Mouse (Mus musculus): ENCODE results near the gene Akirin1. TPM values are rescaled to one million over a fixed set of nuclear protein-coding genes. Genes with fewer than 3 reads are reported as not detected.

The Akirin1 gene
- 100 to 1,000 TPM in 1 of 2 experiments, 10 to 100 TPM in 1; 88.4 to 107 TPM for polyA plus RNA-seq (2017; shearing (Covaris generic))

GRCm38 (mm10) chr4:123750152-123750651 is at the start of gene Akirin1:
Gene Akirin1, minus strand, starts transcription at chr4:123750345.

GRCm38 (mm10) chr4:123787191-123787985 is 37.2 kb upstream of the Akirin1 start, which contains the start of gene Rhbdl2:
Gene Rhbdl2, plus strand, starts transcription at chr4:123787874.

GRCm38 (mm10) chr4:123717574-123718433 is 32.3 kb downstream of the Akirin1 start, which contains the start of gene Ndufs5:
Gene Ndufs5, minus strand, starts transcription at chr4:123718202.

Other genes with a start within 250 kb of the Akirin1 start
- gene Macf1, start 66.0 kb downstream of the Akirin1 start, polyA plus RNA-seq (2017; shearing (Covaris generic)) = 100 to 1,000 TPM; 101 to 103 TPM
- 100 to 1,000 TPM; 114 to 124 TPM for gene Ndufs5, start 32.1 kb downstream of the Akirin1 start, polyA plus RNA-seq (2017; shearing (Covaris generic))
- gene Rhbdl2, start 37.5 kb upstream of the Akirin1 start, polyA plus RNA-seq (2017; shearing (Covaris generic)) = 1 to 10 TPM in 1 of 2 experiments, under 1 TPM in 1; 0.92 to 4.0 TPM
- gene 4933427I04Rik, start 109.3 kb upstream of the Akirin1 start, polyA plus RNA-seq (2017; shearing (Covaris generic)) = under 1 TPM in 1 of 2 experiments, not detected in 1; 0.64 TPM
- gene Mycbp, start 154.5 kb upstream of the Akirin1 start, polyA plus RNA-seq (2017; shearing (Covaris generic)) = 10 to 100 TPM; 10.1 to 22.4 TPM
- gene Rragc, start 167.1 kb upstream of the Akirin1 start, polyA plus RNA-seq (2017; shearing (Covaris generic)) = 10 to 100 TPM; 74.8 to 83.7 TPM
- gene 4930535I16Rik, start 167.7 kb upstream of the Akirin1 start, polyA plus RNA-seq (2017; shearing (Covaris generic)) = under 1 TPM in 1 of 2 experiments, not detected in 1; 0.59 TPM

Data from inflammation-experienced regulatory T-cells (primary cell).